In genomic region chr5:63498952-63499351, GRCm38 (mm10) we compare ENCODE assay signal across 19 mouse cellular contexts.
DNase-seq lines count a peak whose midpoint lies in the region; ATAC-seq lines count a peak whose summit lies in the region.
"Had no signal": no experiment of that assay in that cellular context is flagged by ENCODE, and none has a peak within 500 bp of the region (broad histone marks: within the 10 kb centered on the region; RNA-seq: fewer than 3 reads in every experiment).

No protein-coding gene starts in this region.

- peak; percentile 8 to 18 for DNase-seq in frontal cortex, postnatal 25 days (ENCODE audit: low spot score in 2 of 2)
- peak; percentile 24 for DNase-seq in layer of hippocampus, adult 9-10 months (ENCODE audit: low spot score)
- peak; percentile 23 to 75 for DNase-seq in left cerebral cortex, postnatal 14 days (ENCODE audit: low spot score in 2 of 2)
- peak; percentile 34 to 61 for DNase-seq in right cerebral cortex, postnatal 36 days (ENCODE audit: low spot score in 2 of 2)
- no peak for DNase-seq in ovary, adult 18-20 months (ENCODE audit: low spot score)
- DNase-seq in ovary, postnatal 36 days (ENCODE audit: low spot score), result no peak
- DNase-seq: adrenal gland, adult 2 months; cerebellum, adult 18-20 months; heart, postnatal 10 days; liver; lung, adult 18-20 months; thymus, postnatal 4 days had no signal

- no peak overlapping the region for H3K27ac ChIP-seq in intestine, embryonic 15.5 days
- H3K27ac ChIP-seq: embryonic facial prominence, embryonic 12.5 days; heart, embryonic 10.5 days; hindbrain, embryonic 12.5 days; midbrain, embryonic 10.5 days had no signal

- no peak overlapping the region for H3K4me3 ChIP-seq in intestine, embryonic 15.5 days (replicated peaks)
- H3K4me3 ChIP-seq: embryonic facial prominence, embryonic 12.5 days; heart, embryonic 10.5 days; hindbrain, embryonic 12.5 days; midbrain, embryonic 10.5 days had no signal

- H3K4me2 ChIP-seq in intestine, embryonic 15.5 days (replicated peaks), result no peak overlapping the region
- H3K4me2 ChIP-seq: embryonic facial prominence, embryonic 12.5 days; hindbrain, embryonic 12.5 days had no signal

- no peaks in the 10 kb centered on the region for H3K27me3 ChIP-seq in intestine, embryonic 15.5 days (replicated peaks)
- H3K27me3 ChIP-seq: embryonic facial prominence, embryonic 12.5 days; hindbrain, embryonic 12.5 days had no signal

- H3K36me3 ChIP-seq in intestine, embryonic 15.5 days, result no peaks in the 10 kb centered on the region
- H3K36me3 ChIP-seq: embryonic facial prominence, embryonic 12.5 days; heart, embryonic 10.5 days; hindbrain, embryonic 12.5 days; midbrain, embryonic 10.5 days had no signal

- intact Hi-C loops in left cerebral cortex, postnatal 14 days (cut with DNase I), result loop anchor here (10.0 kb wide), 1 partner anchor 404 kb away; no protein-coding TSS in a partner anchor

- WGBS in intestine, embryonic 15.5 days, result 53% methylated on average over 1 of the region's 1 CpGs

- H3K9me3 ChIP-seq in intestine, embryonic 15.5 days, result no peaks in the 10 kb centered on the region
- H3K9me3 ChIP-seq: embryonic facial prominence, embryonic 12.5 days; heart, embryonic 10.5 days; hindbrain, embryonic 12.5 days; midbrain, embryonic 10.5 days had no signal

- no peak overlapping the region for H3K9ac ChIP-seq in intestine, embryonic 15.5 days
- H3K9ac ChIP-seq: embryonic facial prominence, embryonic 12.5 days; hindbrain, embryonic 12.5 days had no signal

- no peaks in the 10 kb centered on the region for H3K4me1 ChIP-seq in intestine, embryonic 15.5 days (replicated peaks)
- H3K4me1 ChIP-seq: embryonic facial prominence, embryonic 12.5 days; heart, embryonic 10.5 days; hindbrain, embryonic 12.5 days; midbrain, embryonic 10.5 days had no signal

- ATAC-seq in intestine, embryonic 15.5 days, result no peak
- ATAC-seq in megakaryocyte, adult 5-6 weeks (ENCODE audit: poor library complexity, severe bottlenecking), result no peak
- ATAC-seq: forebrain, embryonic 16.5 days had no signal

Comparison
In these comparisons a context has a peak if more than half of its experiments do, and no peak if none do; other contexts are left out.
1. DNase-seq: peak in frontal cortex, postnatal 25 days (2 of 2), layer of hippocampus, adult 9-10 months (single experiment), left cerebral cortex, postnatal 14 days (2 of 2) and right cerebral cortex, postnatal 36 days (2 of 2); none in ovary, adult 18-20 months (single experiment) and ovary, postnatal 36 days (single experiment).